Mouse (Mus musculus) spleen, postnatal 10 days (tissue): Measurements from ENCODE around the gene Wdr44.

Experiments used
- DNase-seq, 2 experiments: peaks; one replicate each; pipeline ENCODE4 v3.0.0; 2021 to 2022; ENCODE audit warnings: low spot score in 2 of 2

Gene Wdr44

GRCm38 (mm10) chrX:23840921-23841320 is 148.1 kb downstream of the Wdr44 start:
- no peak for DNase-seq
